Mouse (Mus musculus): Measurements from ENCODE around the gene Ankrd34a. TPM values are rescaled to one million over a fixed set of nuclear protein-coding genes. Genes with fewer than 3 reads are reported as not detected.
A peak's percentile ranks its signal among the peaks of the same experiment; 100 is the strongest.

Ankrd34a gene
- polyA plus RNA-seq (2012; rRNA removed): 0.44 and 0.63 TPM in 2 replicates

DNA sequence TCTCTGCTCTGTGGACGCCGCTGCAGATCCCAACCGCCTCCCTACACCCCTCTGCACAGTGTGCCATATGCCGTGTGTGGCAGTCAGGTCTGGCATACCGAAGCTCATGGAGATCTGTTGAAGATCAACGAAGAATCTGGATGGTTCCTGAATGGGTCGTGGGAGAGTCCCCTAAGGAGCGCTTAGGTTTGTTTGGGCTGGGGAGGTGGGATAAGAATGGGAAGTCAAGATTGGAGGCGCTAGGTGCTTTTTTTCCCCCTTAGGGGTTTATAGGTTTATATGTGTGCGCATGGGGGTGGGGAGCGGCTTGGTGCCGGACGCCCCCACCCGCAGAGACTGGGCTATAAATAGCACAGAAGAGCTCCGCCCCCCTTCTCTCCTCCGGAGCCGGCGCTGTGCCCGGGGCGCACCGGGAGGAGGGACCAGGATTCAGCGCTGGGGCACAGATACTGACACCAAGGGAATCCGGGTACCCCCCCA is at the start of gene Ankrd34a:
Ankrd34a (plus strand) TSS at position 409 of the 480 bp plus-strand sequence.
- 4% methylated on average over 21 of the region's 23 CpGs for WGBS
- Histone ChIP-seq H3K4me1 (ENCODE audit: control insufficient read depth, insufficient read depth, insufficient read length, low read length) (peaks cover 11% of the 10 kb centered on the region; the same call in 1 of the 2 replicates), H3K36me3 (ENCODE audit: control insufficient read depth, insufficient read depth, low read length) (no peaks in the 10 kb centered on the region), H3K4me3 (ENCODE audit: low read depth, low read length) (peak within 1 kb of the TSS; percentile 45), H3K27ac (ENCODE audit: insufficient read depth, low read depth, low read length) (no peak within 1 kb of the TSS), H3K27me3 (ENCODE audit: control insufficient read depth, insufficient read depth, low read length) (peaks cover 40% of the 10 kb centered on the region)
- no peak for TF ChIP-seq POLR2A (IDR thresholded peaks at IDR 0.05; ENCODE audit: low read depth, low read length)
- no peak for TF ChIP-seq CTCF (IDR thresholded peaks at IDR 0.05; ENCODE audit: extremely low read depth, insufficient read length, insufficient replicate concordance, low read depth, low read length)

DNA sequence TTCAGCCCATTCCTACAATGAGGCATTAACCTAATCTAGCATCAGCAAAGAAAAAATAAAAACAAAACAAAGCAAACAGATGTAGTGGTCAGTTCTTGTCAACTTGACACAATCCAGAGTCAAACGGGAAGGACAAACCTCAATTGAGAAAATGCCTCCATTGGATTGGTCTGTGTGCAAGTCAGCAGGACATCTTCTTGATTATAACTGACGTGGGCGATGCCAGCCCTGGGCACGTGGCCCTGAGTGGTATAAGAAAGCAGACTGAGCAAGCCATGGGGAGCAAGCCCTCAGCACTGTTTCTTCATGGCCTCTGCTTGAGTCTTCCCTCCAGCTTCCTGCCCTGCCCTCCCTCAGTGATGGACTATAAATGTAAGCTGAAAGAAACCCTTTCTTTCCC is 49.6 kb upstream of the Ankrd34a start:
- H3K36me3 ChIP-seq (ENCODE audit: control insufficient read depth, insufficient read depth, low read length): no peaks in the 10 kb centered on the region
- H3K4me3 ChIP-seq (ENCODE audit: low read depth, low read length): no peak overlapping the region
- H3K27ac ChIP-seq (ENCODE audit: insufficient read depth, low read depth, low read length): no peak overlapping the region
- H3K27me3 ChIP-seq (ENCODE audit: control insufficient read depth, insufficient read depth, low read length): no peaks in the 10 kb centered on the region
- peaks cover 4% of the 10 kb centered on the region; the same call in 1 of the 2 replicates for H3K4me1 ChIP-seq (ENCODE audit: control insufficient read depth, insufficient read depth, insufficient read length, low read length)
- WGBS: 39% methylated on average over 4 of the region's 4 CpGs
- no peak for TF ChIP-seq CTCF (IDR thresholded peaks at IDR 0.05; ENCODE audit: extremely low read depth, insufficient read length, insufficient replicate concordance, low read depth, low read length)
- no peak for TF ChIP-seq POLR2A (IDR thresholded peaks at IDR 0.05; ENCODE audit: low read depth, low read length)

DNA sequence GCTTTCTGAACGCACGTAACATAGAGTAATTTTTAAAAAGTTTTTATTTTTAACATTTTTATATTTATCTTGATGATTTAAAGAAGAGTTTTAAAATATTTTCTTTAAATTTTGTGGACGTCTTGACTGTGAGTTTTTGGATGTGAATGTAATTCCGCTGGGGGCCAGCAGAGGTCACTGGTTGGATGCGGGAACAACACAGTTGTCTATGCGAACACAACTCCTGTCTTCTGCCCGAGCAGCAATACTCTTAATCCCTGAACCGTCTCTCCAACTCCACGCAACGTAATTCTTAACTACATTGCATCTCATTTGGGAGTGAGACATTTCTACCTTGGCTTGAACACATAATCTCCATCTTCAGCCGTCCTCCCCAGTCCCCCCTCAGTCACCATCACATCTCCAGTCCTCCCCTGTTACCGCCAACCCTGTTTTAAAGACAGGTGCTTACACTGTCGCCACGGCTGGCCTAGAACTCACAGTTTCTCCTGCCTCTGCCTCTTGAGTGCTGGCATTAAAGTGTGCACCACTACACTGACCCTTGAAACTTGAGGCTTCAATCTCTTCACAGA is 49.0 kb upstream of the Ankrd34a start:
- Histone ChIP-seq H3K27ac (ENCODE audit: insufficient read depth, low read depth, low read length) (no peak overlapping the region), H3K36me3 (ENCODE audit: control insufficient read depth, insufficient read depth, low read length) (no peaks in the 10 kb centered on the region), H3K27me3 (ENCODE audit: control insufficient read depth, insufficient read depth, low read length) (no peaks in the 10 kb centered on the region), H3K4me1 (ENCODE audit: control insufficient read depth, insufficient read depth, insufficient read length, low read length) (peaks cover 4% of the 10 kb centered on the region; the same call in 1 of the 2 replicates), H3K4me3 (ENCODE audit: low read depth, low read length) (no peak overlapping the region)
- WGBS: 11% methylated on average over 14 of the region's 14 CpGs
- peak; percentile 81; the same call in 1 of the 2 replicates for TF ChIP-seq CTCF (IDR thresholded peaks at IDR 0.05; ENCODE audit: extremely low read depth, insufficient read length, insufficient replicate concordance, low read depth, low read length)
- no peak for TF ChIP-seq POLR2A (IDR thresholded peaks at IDR 0.05; ENCODE audit: low read depth, low read length)

DNA sequence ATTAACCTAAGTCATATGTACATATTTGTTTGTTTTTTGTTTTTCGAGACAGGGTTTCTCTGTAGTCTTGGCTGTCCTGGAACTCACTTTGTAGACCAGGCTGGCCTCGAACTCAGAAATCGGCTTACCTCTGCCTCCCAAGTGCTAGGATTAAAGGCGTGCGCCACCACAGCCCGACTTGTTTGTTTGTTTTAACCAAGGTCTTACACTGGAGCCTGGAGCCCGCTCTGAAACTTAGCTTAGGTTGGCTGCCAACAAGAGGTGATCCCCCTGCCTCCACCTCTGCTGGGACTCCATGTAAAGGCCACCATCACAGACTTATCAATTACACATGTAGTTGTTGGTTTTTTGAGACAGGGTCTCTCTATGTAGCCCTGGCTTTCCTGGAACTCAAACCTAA is 47.6 kb upstream of the Ankrd34a start:
- Histone ChIP-seq H3K27me3 (ENCODE audit: control insufficient read depth, insufficient read depth, low read length) (no peaks in the 10 kb centered on the region), H3K4me1 (ENCODE audit: control insufficient read depth, insufficient read depth, insufficient read length, low read length) (peaks cover 6% of the 10 kb centered on the region), H3K4me3 (ENCODE audit: low read depth, low read length) (no peak overlapping the region), H3K27ac (ENCODE audit: insufficient read depth, low read depth, low read length) (no peak overlapping the region), H3K36me3 (ENCODE audit: control insufficient read depth, insufficient read depth, low read length) (no peaks in the 10 kb centered on the region)
- 89% methylated on average over 7 of the region's 7 CpGs for WGBS
- TF ChIP-seq POLR2A (IDR thresholded peaks at IDR 0.05; ENCODE audit: low read depth, low read length) (no peak), CTCF (IDR thresholded peaks at IDR 0.05; ENCODE audit: extremely low read depth, insufficient read length, insufficient replicate concordance, low read depth, low read length) (no peak)

DNA sequence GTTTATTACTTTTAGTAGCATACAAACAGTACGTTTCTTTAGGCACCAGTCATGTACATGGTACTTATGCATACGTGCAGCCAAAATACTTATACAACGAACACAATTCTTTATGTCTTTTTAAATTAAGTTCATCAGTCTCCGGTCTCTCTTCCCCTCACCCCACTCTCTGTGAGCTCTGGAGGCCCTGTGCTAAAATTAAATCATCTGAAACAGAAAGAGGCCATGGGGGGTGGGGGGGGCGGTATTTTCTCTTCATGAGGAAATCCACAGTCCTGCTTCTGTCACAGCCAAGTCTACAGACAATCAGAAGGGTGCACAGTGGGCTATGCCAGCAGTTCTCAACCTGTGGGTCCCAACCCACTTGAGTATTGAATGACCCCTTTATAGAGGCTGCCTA is 47.1 kb upstream of the Ankrd34a start:
- 81% methylated on average over 5 of the region's 5 CpGs for WGBS
- Histone ChIP-seq H3K36me3 (ENCODE audit: control insufficient read depth, insufficient read depth, low read length) (no peaks in the 10 kb centered on the region), H3K27ac (ENCODE audit: insufficient read depth, low read depth, low read length) (no peak overlapping the region), H3K27me3 (ENCODE audit: control insufficient read depth, insufficient read depth, low read length) (no peaks in the 10 kb centered on the region), H3K4me1 (ENCODE audit: control insufficient read depth, insufficient read depth, insufficient read length, low read length) (peaks cover 6% of the 10 kb centered on the region), H3K4me3 (ENCODE audit: low read depth, low read length) (no peak overlapping the region)
- TF ChIP-seq CTCF (IDR thresholded peaks at IDR 0.05; ENCODE audit: extremely low read depth, insufficient read length, insufficient replicate concordance, low read depth, low read length) (no peak), POLR2A (IDR thresholded peaks at IDR 0.05; ENCODE audit: low read depth, low read length) (no peak)

DNA sequence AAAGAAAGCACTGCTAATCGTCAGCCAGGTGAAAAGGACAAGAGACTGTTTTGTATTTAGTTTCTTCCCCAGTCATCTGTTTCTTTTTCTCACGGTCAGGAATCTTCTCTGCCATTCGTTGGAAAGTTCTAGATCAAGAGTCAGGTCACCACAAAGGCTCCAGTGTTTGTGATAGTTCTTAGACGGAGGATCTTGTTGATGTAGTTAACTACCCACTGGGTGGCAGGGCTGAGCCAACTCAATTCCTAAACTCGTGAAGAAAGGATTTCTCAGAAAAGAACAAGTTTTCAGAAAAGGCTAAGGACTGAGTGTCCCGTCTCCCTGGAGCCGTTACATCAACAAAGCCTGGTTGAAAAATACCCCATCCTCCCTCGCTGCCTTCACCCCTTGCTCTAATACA is 45.2 kb upstream of the Ankrd34a start:
- 2% methylated on average over 8 of the region's 8 CpGs for WGBS
- H3K4me3 ChIP-seq (ENCODE audit: low read depth, low read length): no peak overlapping the region
- H3K36me3 ChIP-seq (ENCODE audit: control insufficient read depth, insufficient read depth, low read length): no peaks in the 10 kb centered on the region
- H3K27me3 ChIP-seq (ENCODE audit: control insufficient read depth, insufficient read depth, low read length): no peaks in the 10 kb centered on the region
- TF ChIP-seq CTCF (IDR thresholded peaks at IDR 0.05; ENCODE audit: extremely low read depth, insufficient read length, insufficient replicate concordance, low read depth, low read length): peak; percentile 20; the same call in 1 of the 2 replicates
- TF ChIP-seq POLR2A (IDR thresholded peaks at IDR 0.05; ENCODE audit: low read depth, low read length): no peak
- peaks cover 10% of the 10 kb centered on the region for H3K4me1 ChIP-seq (ENCODE audit: control insufficient read depth, insufficient read depth, insufficient read length, low read length)
- peak overlapping the region; percentile 61; the same call in 1 of the 2 replicates for H3K27ac ChIP-seq (ENCODE audit: insufficient read depth, low read depth, low read length)

DNA sequence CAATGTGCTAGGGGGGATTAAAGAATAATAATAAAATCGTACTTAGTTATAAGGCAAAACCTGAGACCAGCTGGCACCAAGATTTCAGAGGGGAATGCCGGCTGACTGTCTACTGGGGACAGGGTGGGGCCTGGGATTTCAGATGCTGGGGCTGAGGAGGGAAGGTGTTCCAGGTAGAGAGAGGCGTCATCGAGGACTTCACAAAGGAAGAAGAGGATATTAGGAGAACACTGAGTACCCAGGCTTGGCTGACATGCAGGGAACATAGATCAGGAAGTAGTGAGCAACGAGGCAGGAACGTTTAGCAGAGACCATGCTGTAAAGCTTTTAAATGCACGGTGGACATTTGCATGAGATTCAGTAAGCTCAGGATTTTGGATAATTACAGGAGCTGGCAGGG is 44.5 kb upstream of the Ankrd34a start:
- no peaks in the 10 kb centered on the region for H3K27me3 ChIP-seq (ENCODE audit: control insufficient read depth, insufficient read depth, low read length)
- TF ChIP-seq CTCF (IDR thresholded peaks at IDR 0.05; ENCODE audit: extremely low read depth, insufficient read length, insufficient replicate concordance, low read depth, low read length) (no peak), POLR2A (IDR thresholded peaks at IDR 0.05; ENCODE audit: low read depth, low read length) (no peak)
- H3K4me1 ChIP-seq (ENCODE audit: control insufficient read depth, insufficient read depth, insufficient read length, low read length): peaks cover 10% of the 10 kb centered on the region
- 19% methylated on average over 7 of the region's 7 CpGs for WGBS
- peak overlapping the region; percentile 61 for H3K27ac ChIP-seq (ENCODE audit: insufficient read depth, low read depth, low read length)
- H3K36me3 ChIP-seq (ENCODE audit: control insufficient read depth, insufficient read depth, low read length): no peaks in the 10 kb centered on the region
- no peak overlapping the region for H3K4me3 ChIP-seq (ENCODE audit: low read depth, low read length)

Measured in small intestine, adult 2 months (tissue).